Mouse (Mus musculus) left cerebral cortex, adult 6 months (tissue): ENCODE data around the gene Sympk. TPM values are rescaled to one million over a fixed set of nuclear protein-coding genes. Genes with fewer than 3 reads are reported as not detected.

Source experiments
- long read RNA-seq, 2 experiments: library from polyadenylated mRNA; unstranded; transcript quantifications; one replicate each; pipeline ENCODE4 v2.0.0; 2019 to 2020
- polyA plus RNA-seq: library from polyadenylated mRNA; unstranded; fragments of <200 nt; fragmentation: Nextera tagmentation; gene quantifications from 2 replicates; pipeline ENCODE4 v1.2.3, GENCODE M21; 2021

The Sympk gene
- 20.1 and 45.0 TPM in 2 replicates for polyA plus RNA-seq
- long read RNA-seq, experiment 1, full-length matches to known transcripts: 3 of 68 reads
- long read RNA-seq, experiment 1, partial matches to known transcripts: 21 of 68 reads
- long read RNA-seq, experiment 1, other reads (novel, unspliced or antisense): 44 of 68 reads
- long read RNA-seq, experiment 2, partial matches to known transcripts: 9 of 10 reads
- long read RNA-seq, experiment 2, other reads (novel, unspliced or antisense): 1 of 10 reads

GRCm38 (mm10) chr7:19024096-19024506, at the start of gene Sympk:
Gene Sympk (plus strand): TSS chr7:19024377.

GRCm38 (mm10) chr7:18987100-18987499, 37.1 kb upstream of the Sympk start, which contains the start of gene Nanos2:
Gene Nanos2 (plus strand): TSS chr7:18987400.

GRCm38 (mm10) chr7:18990601-18991295, 33.4 kb upstream of the Sympk start, which contains the start of gene Mypop:
Gene Mypop (plus strand): TSS chr7:18991245.

GRCm38 (mm10) chr7:19003902-19004630, 20.1 kb upstream of the Sympk start, which contains the start of gene Irf2bp1:
Gene Irf2bp1 (plus strand): TSS chr7:19004044.

GRCm38 (mm10) chr7:19023357-19023814, 791 bp upstream of the Sympk start, which contains the start of gene Foxa3:
Gene Foxa3 (minus strand): TSS chr7:19023538.

GRCm38 (mm10) chr7:19054047-19054776, 30.0 kb downstream of the Sympk start, which contains the start of gene Rsph6a:
Gene Rsph6a (plus strand): TSS chr7:19054690.

GRCm38 (mm10) chr7:19075723-19076585, 51.8 kb downstream of the Sympk start, which contains the start of gene Dmwd:
Gene Dmwd (plus strand): TSS chr7:19076227.

GRCm38 (mm10) chr7:19083701-19084100, 59.5 kb downstream of the Sympk start, which contains the start of gene Dmpk:
Gene Dmpk (plus strand): TSS chr7:19083849.

GRCm38 (mm10) chr7:19094471-19094825, 70.3 kb downstream of the Sympk start, which contains the start of gene Six5:
Gene Six5 (plus strand): TSS chr7:19094594.

Other genes with a start within 250 kb of the Sympk start
- gene Psg19, start 225.9 kb upstream of the Sympk start, polyA plus RNA-seq: not detected in 2 replicates
- not detected in 2 replicates for gene Psg17, start 202.8 kb upstream of the Sympk start, polyA plus RNA-seq
- gene Mill2, start 184.4 kb upstream of the Sympk start, polyA plus RNA-seq: 0.63 and 0.66 TPM in 2 replicates
- gene Pglyrp1, start 153.0 kb upstream of the Sympk start, polyA plus RNA-seq: 7.8 and 8.4 TPM in 2 replicates
- 15.8 and 16.5 TPM in 2 replicates for gene Ccdc61, start 114.0 kb upstream of the Sympk start, polyA plus RNA-seq
- gene Nova2, start 98.5 kb upstream of the Sympk start, polyA plus RNA-seq: 3.8 and 5.4 TPM in 2 replicates
- gene Nanos2, start 37.0 kb upstream of the Sympk start, polyA plus RNA-seq: not detected in 2 replicates
- gene Mypop, start 33.1 kb upstream of the Sympk start, polyA plus RNA-seq: 5.9 and 13.0 TPM in 2 replicates
- gene Irf2bp1, start 20.3 kb upstream of the Sympk start, polyA plus RNA-seq: 4.8 and 14.9 TPM in 2 replicates
- gene Foxa3, start 839 bp upstream of the Sympk start, polyA plus RNA-seq: not detected in 2 replicates
- 0.18 and 0.29 TPM in 2 replicates for gene Rsph6a, start 30.3 kb downstream of the Sympk start, polyA plus RNA-seq
- 25.7 and 29.1 TPM in 2 replicates for gene Dmwd, start 51.9 kb downstream of the Sympk start, polyA plus RNA-seq
- gene Dmpk, start 59.5 kb downstream of the Sympk start, polyA plus RNA-seq: 1.9 and 2.4 TPM in 2 replicates
- 0.27 and 0.61 TPM in 2 replicates for gene Six5, start 70.2 kb downstream of the Sympk start, polyA plus RNA-seq
- gene Gm4969, start 94.0 kb downstream of the Sympk start, polyA plus RNA-seq: 0.13 and 0.16 TPM in 2 replicates
- gene Fbxo46, start 95.5 kb downstream of the Sympk start, polyA plus RNA-seq: 6.4 and 7.1 TPM in 2 replicates
- 11.1 and 12.7 TPM in 2 replicates for gene Qpctl, start 124.9 kb downstream of the Sympk start, polyA plus RNA-seq
- gene Snrpd2, start 125.3 kb downstream of the Sympk start, polyA plus RNA-seq: 128 and 132 TPM in 2 replicates
- gene Gipr, start 141.8 kb downstream of the Sympk start, polyA plus RNA-seq: 0.24 TPM in 1 of 2 replicates, not detected in the other
- gene Eml2, start 152.0 kb downstream of the Sympk start, polyA plus RNA-seq: 7.2 TPM in 2 replicates
- gene Gpr4, start 188.2 kb downstream of the Sympk start, polyA plus RNA-seq: 1.8 and 2.5 TPM in 2 replicates
- gene Opa3, start 204.0 kb downstream of the Sympk start, polyA plus RNA-seq: 38.5 and 40.0 TPM in 2 replicates
- 1.1 and 1.6 TPM in 2 replicates for gene Vasp, start 247.4 kb downstream of the Sympk start, polyA plus RNA-seq